Mouse (Mus musculus) mouse embryonic stem cell (cell line): ENCODE measurements around the gene Mmgt1.

Experiments used
- in situ Hi-C, 2 experiments: fragments of 300-500 bp; cut with MboI; formaldehyde crosslinking; loops; 1 replicate in 1 of 2; 3 replicates in 1 of 2; pipeline ENCODE4 v1.14.3; 2019 to 2020; ENCODE audit warnings: low sequenced_read_pairs in 2 of 2, low pct_unique_long_range_greater_than_20kb in 1 of 2, mixed read lengths in 1 of 2; ENCODE audit not compliant: unreplicated experiment in 1 of 2

The Mmgt1 gene

GRCm38 (mm10) chrX:56597887-56598640 is at the start of gene Mmgt1:
Gene Mmgt1 (minus strand): TSS chrX:56598069.
- in situ Hi-C loops, result no loop called here

GRCm38 (mm10) chrX:56640066-56640465 is 42.2 kb upstream of the Mmgt1 start:
- in situ Hi-C loops, result no loop called here

- in situ Hi-C loops, result no loop called here
Observed at GRCm38 (mm10) chrX:56636185-56636584, 38.3 kb upstream of the Mmgt1 start.

GRCm38 (mm10) chrX:56615236-56615635 is 17.4 kb upstream of the Mmgt1 start:
- in situ Hi-C loops, result no loop called here

- in situ Hi-C loops, result no loop called here
Observed at GRCm38 (mm10) chrX:56610318-56610694, 12.4 kb upstream of the Mmgt1 start.

GRCm38 (mm10) chrX:56609623-56610317 is 11.9 kb upstream of the Mmgt1 start, which contains the start of gene Slc9a6:
Gene Slc9a6 (plus strand): TSS chrX:56609757.
- in situ Hi-C loops, result no loop called here

GRCm38 (mm10) chrX:56609285-56609622 is 11.4 kb upstream of the Mmgt1 start:
- in situ Hi-C loops, result no loop called here

- in situ Hi-C loops, result no loop called here
Observed at GRCm38 (mm10) chrX:56607032-56607710, 9.3 kb upstream of the Mmgt1 start.

GRCm38 (mm10) chrX:56606536-56606935 is 8.7 kb upstream of the Mmgt1 start:
- in situ Hi-C loops, result no loop called here

GRCm38 (mm10) chrX:56597219-56597886 is 516 bp downstream of the Mmgt1 start:
- in situ Hi-C loops, result no loop called here

GRCm38 (mm10) chrX:56578200-56578599 is 19.7 kb downstream of the Mmgt1 start:
- in situ Hi-C loops, result no loop called here

- in situ Hi-C loops, result no loop called here
Observed at GRCm38 (mm10) chrX:56572465-56572864, 25.4 kb downstream of the Mmgt1 start.

- in situ Hi-C loops, result no loop called here
Observed at GRCm38 (mm10) chrX:56553584-56553983, 44.3 kb downstream of the Mmgt1 start.

GRCm38 (mm10) chrX:56549506-56549905 is 48.4 kb downstream of the Mmgt1 start, which contains the start of gene Gm648:
Gene Gm648 (minus strand): TSS chrX:56549606.
- in situ Hi-C loops, result loop anchor here in 1 of 2 experiments (25.0 kb wide), 1 partner anchor 238 kb away; no protein-coding TSS in a partner anchor

- in situ Hi-C loops, result loop anchor here in 1 of 2 experiments (25.0 kb wide), 1 partner anchor 250 kb away; no protein-coding TSS in a partner anchor
Observed at GRCm38 (mm10) chrX:56537162-56537561, 60.7 kb downstream of the Mmgt1 start.
